Mouse (Mus musculus): ENCODE data around the gene Ucp3. TPM values are rescaled to one million over a fixed set of nuclear protein-coding genes. Genes with fewer than 3 reads are reported as not detected.
"Not testable (repeated sequence)": the region's sequence is repeated elsewhere in the genome, so short reads cannot be mapped to it uniquely, and the experiment has no call there.

The Ucp3 gene
- total RNA-seq, 2 experiments from 2014 or later = 1.3 to 1.6 TPM

DNA sequence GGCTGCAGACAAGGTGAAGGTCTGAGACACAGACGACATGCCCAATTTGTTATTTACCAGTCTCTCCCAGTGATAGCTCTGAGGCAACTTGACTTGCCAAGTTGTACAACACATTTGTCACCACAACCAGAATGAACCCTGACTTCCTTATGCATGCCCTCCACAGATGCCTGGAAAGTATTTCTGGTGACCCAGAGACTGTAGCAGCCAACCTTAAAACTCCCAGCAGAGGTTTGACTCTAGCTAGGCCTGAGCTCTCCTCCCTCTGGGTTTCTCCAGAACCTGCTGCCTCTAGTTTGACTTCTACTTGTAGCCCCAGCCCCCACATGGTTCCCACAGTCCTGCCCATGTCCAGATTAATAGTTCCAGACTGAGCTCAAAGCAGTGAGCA lies 1.4 kb upstream of the Ucp3 start:
- no peak for DNase-seq (ENCODE audit: low spot score in 2 of 2)

DNA sequence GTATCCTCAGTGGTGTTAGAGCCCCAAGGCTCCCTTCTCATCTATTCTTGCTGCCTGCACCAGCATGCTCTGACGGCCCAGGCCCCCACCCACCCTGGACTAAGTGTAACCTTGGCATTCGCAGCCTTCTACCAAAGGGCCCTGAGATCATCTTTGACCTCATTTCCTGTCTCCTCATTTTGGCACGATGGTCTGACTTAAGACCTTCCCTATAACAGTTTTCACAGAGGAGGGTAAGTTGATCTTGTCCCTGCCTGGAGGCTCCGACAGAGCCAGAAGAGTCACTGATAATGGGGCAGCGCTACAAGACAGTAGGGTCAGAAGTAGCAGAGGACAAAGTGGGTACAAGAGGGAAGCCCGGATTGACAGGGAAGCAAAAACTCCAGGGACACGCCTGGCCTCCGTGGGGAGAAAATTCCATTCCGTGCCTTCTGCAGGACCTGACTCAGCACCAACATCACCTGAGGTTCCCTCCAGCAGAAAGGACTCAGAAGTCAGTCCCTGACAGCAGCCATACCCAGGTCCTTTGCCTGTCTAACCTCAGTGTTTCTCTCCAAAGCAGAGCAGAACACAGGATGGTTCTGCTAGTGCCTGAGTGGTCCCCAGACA lies 1.2 kb downstream of the Ucp3 start:
- no peak for DNase-seq (ENCODE audit: low spot score in 2 of 2)

DNA sequence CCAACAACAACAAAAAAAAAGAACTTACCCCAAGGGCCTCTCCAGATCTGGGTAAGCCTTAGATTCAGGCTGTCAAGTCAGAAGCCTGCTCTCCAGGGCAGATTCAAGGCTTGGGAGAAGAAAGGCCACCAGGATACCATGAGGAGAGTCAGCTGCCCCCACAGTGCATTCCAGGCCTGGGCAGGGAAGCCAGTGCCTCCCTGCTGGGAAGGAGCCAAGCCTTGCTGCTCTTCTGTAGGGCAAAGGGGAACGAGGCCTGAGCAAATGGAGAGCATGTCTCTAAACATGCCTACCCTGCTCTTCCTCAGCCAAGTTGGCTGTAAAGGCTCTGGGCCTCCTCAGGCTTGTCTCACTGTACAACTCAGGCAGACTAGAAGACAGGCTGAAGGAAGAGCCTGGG lies 1.9 kb downstream of the Ucp3 start:
- no peak for DNase-seq (ENCODE audit: low spot score in 2 of 2)

DNA sequence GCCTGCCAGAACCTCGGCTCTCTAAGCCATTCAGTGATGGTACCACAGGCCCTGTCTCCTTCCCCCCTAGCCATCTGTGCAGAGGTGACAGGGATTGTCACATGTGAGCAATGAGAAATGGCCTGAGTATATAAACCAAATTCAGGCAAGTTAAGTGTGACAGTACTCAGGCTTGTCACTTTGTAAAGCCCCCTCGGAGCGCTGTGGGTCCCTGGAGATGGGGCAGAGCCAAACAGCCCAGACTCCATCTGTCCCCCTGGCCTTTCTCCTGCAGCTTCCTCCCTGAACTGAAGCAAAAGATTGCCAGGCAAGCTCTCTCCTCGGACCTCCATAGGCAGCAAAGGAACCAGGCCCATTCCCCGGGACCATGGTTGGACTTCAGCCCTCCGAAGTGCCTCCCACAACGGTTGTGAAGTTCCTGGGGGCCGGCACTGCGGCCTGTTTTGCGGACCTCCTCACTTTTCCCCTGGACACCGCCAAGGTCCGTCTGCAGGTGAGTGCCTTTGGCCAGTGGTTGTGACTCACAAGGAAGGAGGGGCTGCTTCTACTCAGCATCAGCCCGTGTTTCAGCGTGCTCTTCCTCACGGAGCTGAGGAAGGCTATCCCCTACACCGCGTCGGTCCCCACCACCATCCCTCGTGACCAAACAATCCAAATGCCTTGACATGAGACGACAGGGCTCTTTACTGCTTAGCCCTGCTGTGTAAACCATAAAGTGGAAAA lies 6.5 kb downstream of the Ucp3 start:
- no peak for DNase-seq (ENCODE audit: low spot score in 2 of 2)

DNA sequence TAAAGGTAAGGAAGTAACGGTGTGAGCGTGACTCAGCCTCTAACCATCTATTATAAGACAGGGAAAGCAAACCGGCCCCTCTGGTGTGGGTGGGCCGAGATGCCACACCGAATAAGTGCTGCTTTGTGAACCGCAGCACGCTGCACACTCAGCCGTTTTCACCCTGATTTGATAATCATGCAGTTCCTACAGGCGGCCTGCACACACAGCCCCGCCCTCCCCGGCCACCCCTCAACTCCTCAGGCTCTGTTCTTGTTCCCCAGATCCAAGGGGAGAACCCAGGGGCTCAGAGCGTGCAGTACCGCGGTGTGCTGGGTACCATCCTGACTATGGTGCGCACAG lies 7.0 kb downstream of the Ucp3 start:
- DNase-seq (ENCODE audit: low spot score in 2 of 2) = no peak

DNA sequence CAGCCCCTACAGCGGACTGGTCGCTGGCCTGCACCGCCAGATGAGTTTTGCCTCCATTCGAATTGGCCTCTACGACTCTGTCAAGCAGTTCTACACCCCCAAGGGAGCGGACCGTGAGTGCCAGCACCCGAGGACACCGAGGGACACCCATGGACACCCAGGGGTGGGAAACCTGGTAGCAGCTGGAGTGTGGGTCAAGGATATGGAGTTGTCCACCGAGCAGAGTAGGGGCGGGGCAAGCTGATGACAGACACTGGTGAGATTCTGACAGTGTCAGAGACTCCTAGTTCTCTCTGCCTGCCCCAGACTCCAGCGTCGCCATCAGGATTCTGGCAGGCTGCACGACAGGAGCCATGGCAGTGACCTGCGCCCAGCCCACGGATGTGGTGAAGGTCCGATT lies 7.4 kb downstream of the Ucp3 start:
- no peak for DNase-seq (ENCODE audit: low spot score in 2 of 2)

DNA sequence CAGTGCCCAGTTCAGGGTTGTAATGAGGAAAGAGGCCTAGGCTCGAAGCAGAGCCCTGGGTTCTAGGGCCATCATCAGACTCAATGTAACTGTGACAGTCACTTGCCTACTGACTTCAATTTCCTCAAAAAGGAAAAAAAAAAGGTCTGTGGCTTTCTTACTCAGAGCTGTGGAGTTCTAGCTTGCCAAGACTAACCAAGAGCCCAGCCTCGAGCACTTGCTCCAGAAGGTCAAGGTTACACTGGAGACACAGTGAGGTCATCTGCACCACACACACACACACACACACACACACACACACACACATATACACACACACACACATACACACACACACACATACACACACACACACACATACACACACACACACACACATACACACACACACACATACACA lies 9.3 kb downstream of the Ucp3 start:
- not testable (repeated sequence) for DNase-seq (ENCODE audit: low spot score in 2 of 2)

DNA sequence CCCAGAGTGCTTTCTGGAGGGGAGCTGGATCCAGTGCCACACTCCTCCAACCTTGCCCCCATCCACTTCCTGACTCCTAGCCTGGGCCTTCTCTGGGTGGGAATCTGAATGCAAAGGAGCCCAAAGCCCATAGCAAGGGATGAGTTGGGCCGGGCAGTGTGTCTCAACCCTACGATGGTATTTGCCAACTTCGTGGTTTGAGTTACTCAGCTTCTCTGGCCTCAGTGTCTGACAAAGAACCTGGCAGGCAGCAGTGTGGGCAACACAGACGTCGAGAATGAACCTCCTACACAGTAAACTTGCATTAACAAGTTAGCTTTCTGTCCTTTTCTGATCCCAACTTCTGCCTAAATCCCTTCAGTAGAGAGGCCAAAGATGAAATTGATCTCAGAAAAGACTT lies 11.7 kb downstream of the Ucp3 start:
- DNase-seq (ENCODE audit: low spot score in 2 of 2) = no peak

DNA sequence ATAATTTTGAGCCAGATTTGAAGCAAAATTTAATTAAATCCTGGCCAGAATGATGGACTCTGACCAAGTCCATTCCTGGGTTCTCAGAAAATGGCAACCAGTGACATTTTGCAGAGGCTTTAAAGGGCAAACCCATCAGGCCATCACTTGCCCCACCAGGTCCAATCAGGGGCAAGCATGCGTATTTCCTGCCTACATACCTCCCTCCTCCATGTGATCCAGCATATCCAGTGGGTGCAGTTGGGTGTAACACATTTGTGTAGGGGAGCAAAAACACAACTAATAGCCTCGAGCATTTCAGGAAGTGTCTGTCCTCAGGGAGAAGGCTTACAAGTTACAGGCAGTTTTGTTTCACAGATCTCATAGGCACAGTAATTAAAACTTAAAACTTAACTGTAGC lies 14.5 kb downstream of the Ucp3 start:
- no peak for DNase-seq (ENCODE audit: low spot score in 2 of 2)

DNA sequence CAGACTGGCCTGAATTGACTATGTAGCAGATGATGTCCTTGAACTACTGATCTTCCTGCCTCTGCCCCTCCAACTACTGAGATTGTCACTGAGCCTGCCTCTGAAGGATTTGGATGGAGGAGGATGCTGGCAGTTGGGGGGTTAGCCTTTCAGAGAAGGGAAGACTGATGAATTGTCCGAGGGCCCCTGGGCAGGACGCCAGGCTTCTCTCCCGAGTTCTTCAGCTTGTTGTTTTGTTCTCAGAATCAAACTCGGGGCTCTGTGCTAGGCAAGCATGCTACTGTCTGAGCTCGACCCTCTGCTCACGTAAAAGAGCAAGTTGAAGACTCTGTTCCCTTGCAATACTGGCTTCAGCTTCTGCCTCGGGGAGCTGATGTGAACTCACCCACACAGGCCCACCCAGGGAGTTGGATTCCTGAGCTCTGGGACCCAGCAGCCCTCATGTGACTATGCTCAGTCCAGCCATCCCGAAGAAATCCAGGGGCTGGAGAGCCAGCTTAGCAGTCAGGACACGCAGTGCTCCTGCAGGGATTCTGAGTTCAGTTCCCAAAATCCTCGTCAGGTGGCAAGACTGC lies 15.8 kb downstream of the Ucp3 start:
- DNase-seq (ENCODE audit: low spot score in 2 of 2) = peak in 1 of 2 experiments; percentile 52

DNA sequence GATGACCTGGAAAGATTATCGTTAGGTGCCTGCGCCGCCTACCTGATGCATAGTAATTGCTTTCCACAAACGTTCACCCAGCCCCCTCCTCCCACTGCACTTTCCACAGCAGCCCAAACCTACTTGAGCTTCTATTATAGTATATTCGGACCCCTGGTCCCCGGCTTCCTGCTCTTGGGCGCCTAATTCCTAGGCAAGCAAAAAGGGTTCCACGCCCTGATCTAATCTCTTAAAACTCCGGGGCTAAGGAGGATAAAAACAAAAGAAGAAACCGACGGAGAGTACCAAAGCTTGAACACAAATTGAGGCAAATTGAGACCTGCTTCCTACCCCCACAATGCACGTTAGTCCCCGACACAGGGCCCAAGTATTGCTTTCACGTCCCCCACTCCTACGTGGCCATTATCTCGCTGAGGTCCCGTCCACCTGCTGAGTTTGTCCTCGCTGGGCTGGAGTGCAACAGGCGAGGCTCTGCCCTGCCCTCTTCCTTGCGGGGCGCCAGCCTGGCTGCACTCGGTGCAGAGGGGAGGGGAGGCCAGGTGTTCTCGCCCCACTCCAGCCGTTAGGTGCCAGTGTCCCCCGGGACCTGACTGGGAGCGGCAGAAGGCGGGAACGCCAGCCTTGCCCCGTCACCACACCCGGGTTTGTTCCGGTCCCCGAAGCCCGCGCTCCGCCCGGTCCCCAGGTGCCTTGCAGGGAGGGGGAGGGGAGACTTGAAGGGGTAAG lies 19.8 kb downstream of the Ucp3 start:
- DNase-seq (ENCODE audit: low spot score in 2 of 2) = no peak

DNA sequence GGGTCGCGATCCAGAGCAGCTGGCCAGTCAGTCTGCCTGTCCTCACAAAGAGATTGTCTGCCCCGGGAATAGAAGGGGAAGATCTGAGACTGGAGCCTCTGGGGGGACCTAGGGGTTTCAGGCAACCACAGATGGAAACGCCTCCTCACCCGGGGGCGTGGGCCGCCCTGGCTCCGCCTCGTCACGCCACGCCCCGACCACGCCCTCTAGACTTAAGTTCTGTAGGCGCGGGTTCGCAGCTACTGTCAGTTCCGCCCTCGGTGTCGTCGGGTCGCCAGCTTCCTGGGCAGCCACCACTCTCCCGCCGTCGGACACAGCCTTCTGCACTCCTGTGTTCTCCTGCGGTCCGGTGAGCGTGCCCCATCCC lies 20.3 kb downstream of the Ucp3 start, which contains the start of gene Ucp2:
TSS of gene Ucp2 (plus strand) at position 221 of the 367 bp plus-strand sequence.
- DNase-seq (ENCODE audit: low spot score in 2 of 2) = peak in 1 of 2 experiments; percentile 70

DNA sequence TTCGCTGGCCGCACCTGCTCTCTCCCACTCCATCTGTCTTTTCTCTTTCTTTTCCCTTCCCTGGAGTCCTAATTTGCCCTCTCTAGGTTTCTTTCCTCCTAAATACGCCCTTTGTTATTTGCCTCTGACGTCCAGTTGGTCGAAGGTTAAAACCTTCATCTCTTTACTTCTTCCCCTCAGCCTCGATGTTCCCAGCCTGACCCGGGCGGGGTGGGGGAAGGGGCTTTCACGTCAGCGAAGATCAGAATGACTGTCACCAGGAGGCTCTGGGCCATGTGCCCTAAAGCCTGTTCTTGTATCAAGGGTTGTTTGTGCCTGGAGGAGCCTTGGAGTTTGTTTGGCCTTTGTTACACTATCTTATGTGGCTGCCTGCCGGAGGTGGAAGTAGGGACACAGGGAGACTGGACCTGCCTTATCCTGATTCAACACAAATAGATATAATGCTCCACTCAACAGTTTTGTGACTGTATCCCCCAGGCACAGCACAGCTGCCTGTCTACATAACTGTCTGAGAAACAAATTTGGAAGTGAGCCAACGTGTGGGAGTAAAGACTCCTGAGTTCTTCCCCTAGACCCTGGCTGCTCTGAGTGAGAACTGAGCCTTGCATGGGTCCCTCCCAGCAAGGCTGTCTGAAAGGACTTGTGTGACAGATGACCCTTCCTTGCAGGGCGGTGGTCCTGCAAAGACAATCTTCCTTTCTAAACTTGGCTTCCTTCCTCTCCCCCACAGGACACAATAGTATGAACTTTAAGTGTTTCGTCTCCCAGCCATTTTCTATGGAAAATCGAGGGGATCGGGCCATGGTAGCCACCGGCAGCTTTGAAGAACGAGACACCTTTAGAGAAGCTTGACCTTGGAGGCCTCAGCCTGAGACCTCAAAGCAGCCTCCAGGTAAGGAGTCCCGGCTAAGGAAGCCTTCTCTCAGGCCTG lies 21.0 kb downstream of the Ucp3 start:
- peak in 1 of 2 experiments; percentile 41 for DNase-seq (ENCODE audit: low spot score in 2 of 2)

DNA sequence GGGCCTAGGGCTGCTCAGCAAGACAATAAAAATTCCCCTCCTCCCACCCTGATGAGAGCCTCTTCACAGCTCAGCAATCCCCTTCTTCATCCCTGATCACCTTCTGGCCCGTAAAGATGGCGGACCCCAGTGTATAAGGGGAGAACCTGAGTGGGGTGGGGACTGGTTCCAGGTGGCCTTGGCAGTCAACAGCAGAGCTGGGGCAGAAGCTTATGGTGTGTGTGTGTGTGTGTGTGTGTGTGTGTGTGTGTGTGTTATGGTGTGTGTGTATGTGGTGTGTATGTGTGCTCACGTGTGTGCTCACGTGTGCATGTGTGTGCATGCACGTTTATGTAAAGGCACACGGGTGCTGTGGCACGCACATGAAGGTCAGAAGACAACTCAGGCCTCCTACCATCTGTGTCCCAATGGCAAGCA lies 21.6 kb downstream of the Ucp3 start:
- no peak for DNase-seq (ENCODE audit: low spot score in 2 of 2)

DNA sequence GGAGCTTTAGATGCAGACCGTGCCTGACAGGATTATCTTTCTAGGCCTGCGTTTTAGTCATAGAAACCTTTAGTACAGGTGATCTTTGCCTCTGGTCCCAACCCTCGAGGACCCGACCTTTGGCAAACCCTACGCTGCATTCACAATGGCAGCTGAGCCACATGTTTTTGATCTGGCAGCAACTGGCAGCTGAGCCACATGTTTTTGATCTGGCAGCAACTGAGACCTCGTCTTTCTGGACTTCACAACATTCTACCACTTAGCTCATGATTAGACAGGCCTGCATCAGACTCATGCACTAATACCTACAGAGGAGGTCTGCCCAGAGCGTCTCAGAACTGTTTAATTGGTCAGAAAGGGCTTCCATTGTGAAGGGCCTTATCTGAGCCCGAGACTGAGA lies 22.3 kb downstream of the Ucp3 start:
- DNase-seq (ENCODE audit: low spot score in 2 of 2) = no peak

DNA sequence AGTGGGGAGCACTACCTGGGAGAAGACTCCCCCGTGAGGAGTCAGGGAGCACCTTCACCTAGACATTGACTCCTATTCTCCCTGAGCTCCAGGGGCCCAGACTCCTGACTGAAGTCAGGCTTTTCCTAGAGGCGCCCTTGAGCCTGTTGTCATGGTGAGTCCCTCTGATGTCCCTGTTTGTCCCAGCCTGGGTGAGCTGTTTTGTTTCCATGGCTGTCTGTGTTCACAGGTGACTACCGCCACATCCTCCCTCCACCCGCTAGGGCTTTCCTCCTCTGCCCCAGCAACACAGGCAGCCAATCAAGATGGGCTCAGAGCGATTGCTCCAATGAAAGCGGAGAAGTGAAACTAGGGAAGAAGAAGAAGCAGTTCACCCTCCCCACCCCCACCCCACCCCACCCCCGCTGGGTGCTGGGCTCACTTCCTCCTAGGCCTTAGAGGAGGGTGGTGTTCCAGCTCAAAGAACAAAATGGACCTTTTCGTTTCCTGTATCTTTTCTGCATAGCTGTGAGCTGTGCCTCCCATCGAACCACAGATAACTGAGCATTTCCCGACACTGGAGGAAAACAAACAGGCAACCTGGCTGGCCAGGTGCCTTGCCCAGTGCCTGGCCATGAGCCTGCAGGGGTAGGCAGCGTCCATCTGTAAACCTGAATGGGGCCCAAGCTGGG lies 22.9 kb downstream of the Ucp3 start:
- peak; percentile 60 to 83 for DNase-seq (ENCODE audit: low spot score in 2 of 2)

DNA sequence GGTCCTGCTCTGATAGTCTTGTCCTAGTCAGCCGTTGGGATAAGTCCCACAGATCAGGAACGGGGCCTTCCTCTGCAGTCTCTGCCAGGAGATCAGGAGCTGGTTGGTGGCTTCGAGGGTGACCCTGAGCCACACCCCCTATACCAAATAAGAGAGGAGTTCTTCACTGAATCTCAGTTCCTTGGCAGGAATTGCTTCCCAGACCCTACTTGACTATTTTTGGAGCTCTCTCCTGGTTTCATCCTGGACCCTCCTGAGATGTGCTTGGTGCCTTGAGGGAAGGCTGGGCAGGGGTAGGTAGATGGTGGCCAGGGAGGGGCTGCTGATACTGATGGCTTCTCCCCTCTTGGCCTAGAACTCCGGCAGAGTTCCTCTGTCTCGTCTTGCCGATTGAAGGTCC lies 23.6 kb downstream of the Ucp3 start:
- no peak for DNase-seq (ENCODE audit: low spot score in 2 of 2)

DNA sequence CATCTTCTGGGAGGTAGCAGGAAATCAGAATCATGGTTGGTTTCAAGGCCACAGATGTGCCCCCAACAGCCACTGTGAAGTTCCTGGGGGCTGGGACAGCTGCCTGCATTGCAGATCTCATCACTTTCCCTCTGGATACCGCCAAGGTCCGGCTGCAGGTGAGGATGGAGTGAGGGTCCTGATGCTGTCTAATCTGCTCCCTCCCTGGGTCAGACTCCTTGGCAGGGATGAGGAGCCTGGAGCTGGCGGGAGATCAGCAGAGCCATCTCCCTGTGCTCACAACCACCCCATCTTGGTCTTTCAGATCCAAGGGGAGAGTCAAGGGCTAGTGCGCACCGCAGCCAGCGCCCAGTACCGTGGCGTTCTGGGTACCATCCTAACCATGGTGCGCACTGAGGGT lies 24.0 kb downstream of the Ucp3 start:
- DNase-seq (ENCODE audit: low spot score in 2 of 2) = no peak

DNA sequence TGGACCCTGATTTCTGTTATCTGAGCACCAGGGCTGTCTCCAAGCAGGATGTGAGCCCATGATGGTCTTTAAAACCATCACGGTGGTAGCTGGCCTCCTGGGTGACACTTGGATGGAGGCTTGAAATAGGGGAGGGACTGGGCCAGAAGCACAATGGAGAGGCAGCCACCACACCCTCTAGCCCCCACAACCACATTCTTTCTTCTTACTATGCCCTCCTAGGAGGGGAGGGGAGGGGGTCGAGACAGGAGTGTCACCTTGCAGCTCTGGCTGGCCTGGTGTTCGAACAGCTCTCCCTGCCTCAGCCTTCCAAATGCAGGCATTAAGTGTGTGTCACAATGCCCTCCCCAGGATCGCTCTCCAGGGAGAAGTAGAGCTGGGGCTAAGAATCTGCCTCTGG lies 24.6 kb downstream of the Ucp3 start:
- DNase-seq (ENCODE audit: low spot score in 2 of 2) = no peak

DNA sequence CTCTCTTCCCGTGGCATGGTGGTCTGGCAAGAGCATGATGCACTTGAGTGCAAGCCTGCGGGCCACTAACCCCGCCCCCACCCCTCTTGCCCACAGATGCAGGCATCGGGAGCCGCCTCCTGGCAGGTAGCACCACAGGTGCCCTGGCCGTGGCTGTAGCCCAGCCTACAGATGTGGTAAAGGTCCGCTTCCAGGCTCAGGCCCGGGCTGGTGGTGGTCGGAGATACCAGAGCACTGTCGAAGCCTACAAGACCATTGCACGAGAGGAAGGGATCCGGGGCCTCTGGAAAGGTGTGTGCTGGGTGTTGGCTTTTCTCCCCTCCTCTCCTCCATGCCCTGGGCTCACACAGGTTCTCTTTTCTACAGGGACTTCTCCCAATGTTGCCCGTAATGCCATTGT lies 25.2 kb downstream of the Ucp3 start:
- DNase-seq (ENCODE audit: low spot score in 2 of 2) = no peak

DNA sequence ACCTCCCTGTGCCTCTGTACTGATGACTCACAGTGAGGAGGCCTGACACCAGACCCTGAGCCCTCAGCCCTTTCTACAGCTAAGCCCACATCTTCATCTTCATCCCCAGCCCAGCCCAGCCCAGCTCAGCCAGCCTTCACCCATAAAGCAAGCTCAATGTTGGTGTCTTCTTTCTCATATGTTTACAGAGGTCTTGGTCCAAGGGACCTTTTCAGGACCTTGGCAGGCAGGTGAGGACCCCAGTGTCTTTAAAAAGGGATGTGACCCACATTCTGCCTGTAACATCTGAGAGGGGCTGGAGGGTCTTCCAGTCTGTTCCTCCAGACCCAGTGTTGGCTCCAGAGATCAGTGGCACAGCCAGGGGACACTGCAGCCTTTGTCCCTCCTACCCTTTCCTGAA lies 26.7 kb downstream of the Ucp3 start:
- DNase-seq (ENCODE audit: low spot score in 2 of 2) = no peak
